Mouse (Mus musculus): Measurements from ENCODE around the gene Krt42. TPM values are rescaled to one million over a fixed set of nuclear protein-coding genes. Genes with fewer than 3 reads are reported as not detected.
"Not testable (repeated sequence)": the region's sequence is repeated elsewhere in the genome, so short reads cannot be mapped to it uniquely, and the experiment has no call there.

The Krt42 gene
- not detected for total RNA-seq (2022)

DNA sequence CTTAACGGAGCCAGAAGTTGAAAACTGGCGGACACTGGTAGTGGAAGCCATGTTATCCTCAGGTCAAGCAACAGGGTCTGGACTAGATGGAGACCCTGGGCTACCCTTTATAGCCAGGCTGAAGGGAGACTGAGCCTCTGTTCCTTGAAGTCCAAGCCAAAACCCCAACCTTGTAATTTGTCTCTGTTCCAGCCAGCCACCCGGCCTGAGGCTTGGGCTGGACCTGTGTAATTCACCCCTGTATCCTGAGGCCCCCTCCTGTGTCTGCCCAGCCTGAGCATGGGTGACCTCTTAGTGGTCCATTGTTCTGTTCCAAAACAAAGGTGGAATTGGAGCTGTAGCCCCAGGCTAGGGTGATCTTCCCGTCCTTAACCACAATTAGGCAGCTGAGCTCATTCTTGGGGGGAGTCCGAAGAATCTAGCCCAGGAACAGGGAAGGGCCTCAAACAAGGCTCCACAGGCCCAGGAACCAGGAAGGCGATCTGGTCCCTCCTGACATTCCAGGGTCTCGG lies at the start of gene Krt42:
TSS of gene Krt42 (minus strand) at position 51 of the 512 bp plus-strand sequence.
- DNase-seq (ENCODE audit: low spot score in 2 of 2): no peak

DNA sequence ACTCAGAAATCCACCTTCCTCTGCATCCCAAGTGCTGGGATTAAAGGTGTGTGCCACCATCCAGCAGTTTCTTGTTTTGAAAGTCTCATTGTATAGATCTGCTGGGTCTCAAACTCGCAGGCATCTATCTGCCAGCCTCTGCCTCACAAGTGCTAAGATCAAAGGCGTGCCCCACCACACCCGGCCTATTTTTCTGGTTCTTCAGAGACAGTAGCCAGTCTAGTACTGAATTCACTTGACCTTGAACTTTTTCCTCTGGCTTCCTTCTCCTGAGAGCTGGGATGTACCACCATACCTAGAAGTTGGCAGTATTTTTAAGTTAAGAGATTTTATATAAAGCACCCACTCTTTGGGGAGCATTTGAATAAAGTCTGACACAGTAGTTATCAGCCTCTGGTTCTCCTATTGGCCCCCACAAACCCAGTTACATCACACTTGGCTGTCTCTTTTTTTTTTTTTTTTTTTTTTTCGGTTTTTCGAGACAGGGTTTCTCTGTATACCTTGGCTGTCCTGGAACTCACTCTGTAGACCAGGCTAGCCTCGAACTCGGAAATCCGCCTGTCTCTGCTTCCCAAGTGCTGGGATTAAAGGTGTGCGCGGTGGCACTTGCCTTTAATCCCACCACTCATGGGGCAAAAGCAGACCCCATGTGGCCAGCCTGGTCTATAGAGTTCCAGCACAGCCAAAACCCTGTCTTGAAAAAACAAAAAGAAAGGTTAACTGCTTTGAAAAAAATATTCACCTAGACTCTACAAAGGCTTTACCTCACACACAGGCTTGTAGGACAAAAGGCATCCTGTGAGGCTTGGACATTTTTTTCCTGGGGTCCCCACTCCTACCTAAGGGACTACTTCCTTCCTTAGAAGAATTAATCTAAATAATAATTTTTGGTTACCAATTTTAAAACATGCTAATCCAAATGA lies 49.1 kb upstream of the Krt42 start:
- DNase-seq (ENCODE audit: low spot score in 2 of 2): no peak

DNA sequence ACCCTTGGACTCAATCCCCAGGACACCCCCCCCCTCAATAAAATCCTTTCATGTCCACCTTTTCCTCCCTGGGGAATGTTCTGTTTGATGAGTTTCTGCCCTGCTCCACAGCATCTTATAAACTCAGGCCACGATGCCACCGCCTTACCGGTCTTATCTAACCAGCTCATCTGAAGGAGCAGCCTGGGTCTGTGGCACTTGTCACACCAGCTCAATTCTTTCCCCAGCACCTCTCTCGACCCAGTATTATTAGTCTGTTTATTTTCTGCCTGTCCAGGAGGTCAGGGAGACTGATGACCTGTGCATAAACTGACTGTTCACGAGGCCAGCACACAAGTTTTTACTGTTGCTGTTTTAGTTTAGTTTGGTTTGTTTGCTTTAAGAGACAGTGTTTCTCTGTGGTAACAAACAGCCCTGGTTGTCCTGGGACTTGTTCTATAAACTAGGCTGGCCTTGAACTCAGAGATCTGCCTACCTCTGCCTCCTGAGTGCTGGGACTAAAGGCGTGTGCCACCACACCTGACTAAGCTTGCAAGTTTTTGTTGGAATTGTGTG lies 48.2 kb upstream of the Krt42 start:
- DNase-seq (ENCODE audit: low spot score in 2 of 2): no peak

DNA sequence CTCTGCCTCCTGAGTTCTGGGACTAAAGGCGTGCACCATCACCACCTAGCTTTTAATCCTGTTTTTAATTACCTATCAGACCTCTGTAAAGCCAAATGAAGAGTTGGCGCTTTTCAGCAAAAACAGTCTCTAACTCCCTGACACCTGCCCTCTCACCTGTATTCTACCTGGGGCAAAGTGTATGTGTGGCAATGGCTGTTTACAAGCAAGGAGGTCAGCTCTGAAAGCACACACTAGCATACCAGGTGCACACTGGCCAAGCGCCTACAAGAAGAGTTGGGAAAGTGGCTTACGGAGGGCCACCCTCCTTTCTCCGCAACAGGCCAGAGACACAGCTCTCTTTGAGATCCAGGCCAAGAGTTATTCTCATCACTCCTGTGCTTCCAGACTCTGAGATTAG lies 45.8 kb upstream of the Krt42 start:
- no peak for DNase-seq (ENCODE audit: low spot score in 2 of 2)

DNA sequence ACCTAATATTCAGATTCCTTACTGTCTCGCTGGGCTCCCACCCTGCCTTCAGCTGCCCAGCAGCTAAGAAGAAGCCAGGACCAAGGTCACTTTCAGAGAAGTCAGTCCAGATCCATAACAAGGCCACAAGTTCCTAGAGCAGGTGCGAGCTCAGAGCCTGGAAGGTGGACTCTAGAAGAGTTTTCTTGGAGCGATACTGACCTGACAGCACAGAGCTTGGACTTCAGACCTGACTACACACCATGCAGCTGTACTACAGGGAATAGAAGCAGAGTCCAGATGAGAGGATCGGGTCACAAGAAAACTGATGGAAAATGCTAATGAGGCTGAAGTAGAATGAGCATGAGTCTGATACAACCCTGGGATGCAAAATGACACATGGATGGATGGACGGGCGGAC lies 43.8 kb upstream of the Krt42 start:
- DNase-seq (ENCODE audit: low spot score in 2 of 2): no peak

DNA sequence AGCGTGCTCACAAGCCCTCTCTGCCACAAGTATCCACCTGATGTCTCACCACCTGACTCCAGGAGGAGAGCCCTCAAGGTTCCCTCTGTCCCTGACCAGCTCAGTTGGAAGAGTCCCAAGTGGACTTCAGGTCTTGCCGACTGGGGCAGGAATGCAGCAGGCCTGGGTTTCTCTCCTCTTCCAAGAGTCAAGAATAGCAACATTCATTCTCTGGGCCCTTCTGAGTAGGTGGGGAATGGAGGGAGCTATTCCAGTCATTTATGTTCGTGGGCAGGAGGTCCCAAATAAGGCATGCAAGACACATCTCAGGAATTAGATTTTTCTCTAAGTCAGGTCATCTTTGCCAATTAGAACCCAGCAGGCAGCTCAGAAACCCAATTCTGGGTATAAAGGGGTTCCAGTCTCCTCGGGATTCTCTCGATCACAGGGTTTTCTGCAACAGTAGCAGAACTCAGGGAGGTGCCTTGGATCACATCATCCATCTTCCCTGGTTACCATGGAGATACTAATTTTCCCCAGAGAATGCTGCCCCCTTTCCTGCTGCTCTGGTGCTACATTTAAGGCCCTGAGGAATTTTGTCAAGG lies 42.5 kb upstream of the Krt42 start:
- peak in 1 of 2 experiments; percentile 59 for DNase-seq (ENCODE audit: low spot score in 2 of 2)

DNA sequence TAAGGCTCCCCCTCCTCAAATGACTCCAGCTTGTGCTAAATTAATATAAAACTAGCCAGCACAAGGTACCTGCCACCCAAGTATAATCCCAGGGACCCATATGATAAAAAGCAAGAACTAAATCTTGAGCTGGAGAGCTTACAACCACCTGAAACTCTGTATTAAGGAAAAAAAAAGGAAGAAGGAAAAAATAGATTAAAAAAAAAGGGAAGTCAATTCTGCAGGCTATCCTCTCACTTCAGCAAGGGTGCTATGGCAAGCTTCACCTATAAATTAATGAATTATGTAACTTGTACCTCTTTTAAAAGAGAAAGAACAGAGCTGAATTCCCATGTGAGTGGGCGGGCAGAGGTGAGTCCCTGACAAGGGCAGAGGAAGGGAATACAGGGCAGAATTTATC lies 42.0 kb upstream of the Krt42 start:
- DNase-seq (ENCODE audit: low spot score in 2 of 2): no peak

DNA sequence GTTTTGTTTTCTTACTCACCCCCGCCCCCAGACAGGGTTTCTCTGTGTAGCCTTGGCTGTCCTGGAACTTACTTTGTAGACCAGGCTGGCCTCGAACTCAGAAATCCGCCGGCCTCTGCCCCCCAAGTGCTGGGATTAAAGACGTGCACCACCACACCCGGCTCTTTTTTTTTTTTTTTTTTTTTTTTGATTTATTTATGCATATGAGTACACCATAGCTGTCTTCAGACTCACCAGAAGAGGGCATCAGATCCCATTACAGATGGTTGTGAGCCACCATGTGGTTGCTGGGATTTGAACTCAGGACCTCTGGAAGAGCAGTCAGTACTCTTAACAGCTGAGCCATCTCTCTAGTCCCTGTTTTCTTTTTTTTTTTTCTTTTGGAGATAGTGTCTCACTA lies 39.0 kb upstream of the Krt42 start:
- DNase-seq (ENCODE audit: low spot score in 2 of 2): not testable (repeated sequence)

DNA sequence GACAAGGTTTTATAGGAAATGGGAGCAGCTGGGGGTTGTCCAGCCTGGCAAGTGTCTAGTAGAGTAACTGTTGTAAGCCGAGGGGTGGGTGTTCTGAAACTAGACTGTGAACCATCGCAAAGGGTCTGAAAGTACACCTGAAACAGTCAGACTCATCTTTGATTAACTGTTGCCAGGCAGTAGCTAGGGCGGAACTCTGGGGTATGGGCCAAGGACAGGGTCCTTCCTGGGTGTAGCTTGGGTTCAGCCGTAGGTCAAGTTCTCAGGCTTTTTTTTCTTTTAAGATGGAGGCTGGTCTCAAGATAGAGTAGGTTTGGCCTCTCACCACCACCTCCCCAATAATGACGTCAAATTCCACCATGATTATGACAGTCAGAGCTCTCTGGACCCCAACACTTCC lies 38.2 kb upstream of the Krt42 start:
- DNase-seq (ENCODE audit: low spot score in 2 of 2): no peak

DNA sequence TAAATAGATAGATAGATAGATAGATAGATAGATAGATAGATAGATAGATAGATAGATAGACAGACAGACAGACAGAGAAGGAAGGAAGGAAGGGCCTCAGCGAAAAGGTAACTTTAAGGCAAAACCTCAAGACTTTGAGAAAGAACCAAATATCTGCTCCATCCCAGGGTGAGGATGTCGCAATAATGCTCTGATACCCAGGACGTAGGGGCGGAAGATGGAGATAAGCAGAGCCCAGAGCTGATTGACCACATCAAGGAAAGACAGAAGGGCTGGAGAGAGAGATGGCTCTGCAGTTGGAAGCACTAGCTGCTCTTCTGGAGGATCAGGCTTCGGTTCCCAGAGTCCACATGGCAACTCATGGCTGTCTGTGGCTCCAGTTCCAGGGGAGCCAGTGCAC lies 31.6 kb upstream of the Krt42 start:
- no peak for DNase-seq (ENCODE audit: low spot score in 2 of 2)

DNA sequence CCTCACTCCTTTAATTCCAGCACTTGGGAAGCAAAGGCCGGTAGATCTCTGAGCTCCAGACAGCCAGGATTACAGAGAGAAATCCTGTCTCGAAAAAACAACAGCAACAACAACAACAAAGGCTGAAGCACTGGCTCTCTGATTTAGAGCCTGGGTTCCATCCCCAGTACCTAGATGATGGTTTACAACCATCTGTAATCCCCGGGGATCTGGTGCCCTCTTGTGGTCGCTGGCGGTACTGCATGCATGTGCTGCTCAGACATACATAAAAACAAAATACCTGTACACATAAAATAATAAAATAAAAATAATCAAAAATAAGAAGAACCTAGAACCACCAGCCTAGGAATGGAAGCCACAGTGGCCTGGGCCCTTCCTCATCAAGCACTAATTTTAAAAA lies 30.6 kb upstream of the Krt42 start:
- DNase-seq (ENCODE audit: low spot score in 2 of 2): peak in 1 of 2 experiments; percentile 72

DNA sequence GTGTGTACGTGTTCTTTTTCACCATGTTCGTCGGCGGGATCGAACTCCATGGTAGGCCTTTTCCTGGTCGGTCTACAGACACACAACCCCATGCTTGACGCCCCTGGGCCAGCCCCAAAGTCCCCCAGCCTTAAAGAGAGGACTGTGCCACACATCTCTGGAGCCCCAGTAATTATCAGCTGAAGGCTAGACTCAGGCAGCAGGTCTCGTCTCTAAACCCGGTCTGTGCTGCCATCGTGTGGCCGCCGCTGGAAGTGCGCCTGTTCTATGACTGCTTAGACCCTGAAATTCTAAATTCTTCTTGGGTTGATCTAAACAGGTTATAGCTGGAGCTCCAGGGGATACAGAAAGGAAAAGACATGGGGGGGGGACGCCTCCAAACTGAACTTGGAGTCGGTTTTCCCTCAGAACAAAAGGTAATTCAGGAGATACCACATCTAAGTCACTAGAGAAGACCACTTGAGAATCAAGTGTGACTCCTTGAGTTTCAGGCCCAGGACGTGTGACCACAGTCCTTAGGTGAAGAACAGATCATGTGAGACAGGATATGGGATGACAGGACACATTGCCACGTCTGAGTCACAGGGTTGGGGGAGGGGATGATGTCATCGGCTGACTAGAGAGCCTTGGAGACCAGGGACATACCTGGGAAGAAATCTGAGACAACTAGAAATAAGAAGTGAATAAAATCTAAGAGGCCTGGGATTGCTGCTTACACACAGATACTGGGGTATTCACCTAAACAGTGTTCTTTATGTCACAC lies 28.8 kb upstream of the Krt42 start:
- peak in 1 of 2 experiments; percentile 90 for DNase-seq (ENCODE audit: low spot score in 2 of 2)

DNA sequence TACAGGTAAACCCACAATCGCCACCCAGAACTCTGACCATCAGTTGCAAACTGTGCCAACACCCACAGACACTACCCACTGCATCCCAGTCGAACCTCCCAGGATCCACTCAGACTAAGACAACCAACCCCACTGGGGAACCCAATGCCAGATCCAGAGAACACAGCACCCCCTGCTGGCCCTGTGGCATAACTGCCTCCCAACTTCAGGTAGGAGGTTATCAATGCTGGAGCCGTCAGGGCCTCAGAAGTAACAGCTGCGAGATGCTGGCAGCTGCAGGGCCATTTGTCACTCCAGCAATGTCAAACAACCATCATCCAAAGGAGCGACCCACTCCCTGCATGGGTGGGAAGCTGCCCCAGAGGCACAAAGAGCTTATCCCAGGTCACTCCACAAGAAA lies 28.1 kb upstream of the Krt42 start:
- DNase-seq (ENCODE audit: low spot score in 2 of 2): no peak

DNA sequence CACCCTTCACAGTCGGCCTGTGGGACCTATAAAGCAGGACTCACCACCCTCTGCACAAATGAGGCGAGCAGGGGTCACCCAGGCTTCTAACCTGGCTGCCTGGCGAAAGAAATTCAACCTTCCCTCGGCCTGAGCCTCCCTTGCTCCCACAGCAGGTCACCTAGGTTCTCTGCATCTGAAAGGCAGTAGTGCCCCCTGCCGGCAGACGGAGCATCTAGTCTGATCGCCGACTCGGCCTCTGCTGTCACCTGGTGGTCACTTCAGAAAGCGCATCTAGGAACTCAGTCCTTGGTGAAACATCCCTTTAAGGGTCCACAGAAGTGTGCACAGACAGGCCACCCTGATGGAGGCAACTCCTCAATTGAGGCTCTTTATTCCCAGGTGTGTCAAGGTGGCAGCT lies 25.6 kb upstream of the Krt42 start:
- peak in 1 of 2 experiments; percentile 67 for DNase-seq (ENCODE audit: low spot score in 2 of 2)

DNA sequence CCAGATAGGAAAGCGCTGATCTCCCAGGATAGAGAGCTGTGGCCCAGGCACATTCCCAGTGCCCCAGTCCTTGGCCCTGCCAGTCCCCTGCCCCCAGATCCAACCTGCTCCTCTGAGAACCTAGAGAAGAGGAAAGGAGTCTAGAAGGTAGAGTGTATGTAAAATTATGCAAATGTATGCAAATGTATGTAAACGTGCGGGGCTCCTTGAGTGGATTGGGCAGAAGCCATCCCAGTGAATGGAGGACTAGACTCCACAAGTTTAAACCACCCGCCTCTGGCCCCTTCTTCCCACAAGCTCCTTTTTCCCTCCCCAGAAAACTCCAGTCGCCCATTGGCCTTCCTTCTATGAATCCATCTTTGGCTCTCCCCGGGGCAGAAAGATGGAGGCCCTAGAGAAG lies 23.2 kb upstream of the Krt42 start:
- DNase-seq (ENCODE audit: low spot score in 2 of 2): no peak

DNA sequence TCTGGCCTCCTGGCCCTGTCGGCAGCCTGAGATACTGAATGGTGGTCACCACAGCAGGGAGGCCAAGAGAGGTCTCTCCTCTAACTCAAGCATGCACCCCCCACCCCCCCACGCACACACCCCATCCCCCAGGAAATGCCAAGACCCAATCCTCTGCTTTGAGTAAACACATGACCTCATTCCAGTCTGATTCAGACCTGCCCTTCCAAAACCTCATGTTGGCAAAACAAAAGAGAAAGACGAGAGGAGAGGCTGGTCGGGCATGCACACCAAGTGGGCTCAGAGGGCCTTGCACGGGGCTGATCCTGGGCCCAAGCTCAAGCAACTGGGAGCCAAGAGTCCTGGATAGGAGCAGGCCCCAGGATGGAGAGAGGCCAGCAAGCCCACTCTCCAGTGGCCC lies 20.6 kb upstream of the Krt42 start:
- no peak for DNase-seq (ENCODE audit: low spot score in 2 of 2)

DNA sequence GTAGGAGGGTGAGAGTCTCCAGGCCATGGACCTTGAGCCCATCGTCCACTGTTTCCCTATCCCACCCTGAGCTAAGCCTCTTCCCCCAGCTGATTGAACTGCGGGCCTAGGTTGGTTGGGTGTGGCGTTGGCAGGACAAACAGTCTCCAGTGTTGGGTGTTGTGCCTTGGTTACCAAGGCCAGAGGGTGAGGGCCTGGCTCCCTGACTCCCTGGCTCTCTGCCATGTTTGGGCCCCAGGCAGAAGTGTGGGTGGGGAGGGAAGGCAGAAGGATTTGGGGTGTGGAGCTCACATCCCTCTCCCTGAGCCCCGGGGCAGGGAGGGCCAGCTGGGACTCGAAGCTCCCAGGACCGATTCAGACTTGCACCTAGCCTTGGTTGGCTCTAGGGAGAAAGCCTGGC lies 19.3 kb upstream of the Krt42 start:
- DNase-seq (ENCODE audit: low spot score in 2 of 2): no peak

DNA sequence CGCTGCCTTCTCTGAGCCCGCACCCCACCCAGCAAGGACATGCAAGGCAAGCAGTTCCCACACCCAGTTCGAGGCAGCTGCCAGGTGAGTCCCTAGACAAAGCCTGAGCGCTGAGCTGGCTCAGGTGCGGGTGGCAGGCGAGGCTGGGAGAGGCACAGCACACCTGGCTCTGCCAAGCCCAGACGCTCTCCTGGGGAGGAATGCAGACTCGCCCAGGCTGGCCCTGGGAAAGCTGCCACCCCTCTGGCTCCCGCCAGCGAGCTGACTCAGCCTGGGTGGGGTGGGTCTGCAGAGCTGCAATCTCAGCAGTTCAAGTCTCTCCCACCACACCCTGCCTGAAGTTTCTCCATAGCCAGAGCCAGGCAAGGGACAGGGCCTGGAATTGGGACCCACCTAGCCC lies 17.4 kb upstream of the Krt42 start:
- no peak for DNase-seq (ENCODE audit: low spot score in 2 of 2)

DNA sequence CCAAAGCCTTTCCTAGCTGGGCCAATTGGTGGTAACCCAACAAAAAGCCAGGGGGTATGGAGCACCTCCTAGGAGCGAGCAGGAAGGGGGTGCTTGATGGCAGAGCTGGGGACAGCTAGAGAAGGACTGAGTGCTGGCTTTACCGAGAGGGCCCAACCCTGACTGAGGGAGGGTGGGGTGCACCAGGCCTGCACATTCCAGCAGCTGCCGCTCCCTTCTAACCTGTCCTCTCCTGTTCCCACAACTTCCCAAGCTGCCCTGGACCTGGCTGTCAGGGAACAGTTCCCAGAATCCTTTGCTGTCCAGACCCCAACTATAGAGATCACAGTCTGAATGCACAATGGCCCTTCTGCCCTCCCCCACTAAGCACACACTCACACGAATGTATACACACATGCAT lies 15.3 kb upstream of the Krt42 start:
- no peak for DNase-seq (ENCODE audit: low spot score in 2 of 2)

DNA sequence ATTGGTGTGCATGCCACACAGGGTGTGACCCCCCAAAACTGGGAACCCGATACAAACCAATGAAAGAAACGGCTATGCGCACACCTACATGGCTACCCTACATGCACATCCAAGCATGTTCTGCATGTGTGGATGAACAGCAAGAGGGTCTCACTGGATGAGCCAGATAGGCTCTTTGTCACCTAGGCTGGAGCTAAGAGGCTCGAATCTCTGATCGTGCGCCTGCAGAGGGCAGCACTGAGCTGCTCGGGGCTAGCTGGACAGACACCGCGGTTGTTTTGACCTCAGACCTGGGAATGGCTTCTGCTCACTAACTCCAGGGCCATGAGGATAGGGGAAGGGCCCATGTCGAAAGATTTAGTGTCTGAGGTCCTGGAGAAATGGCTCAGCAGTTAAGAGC lies 12.9 kb upstream of the Krt42 start:
- peak in 1 of 2 experiments; percentile 45 for DNase-seq (ENCODE audit: low spot score in 2 of 2)
